Mouse (Mus musculus) embryonic facial prominence, embryonic 12.5 days (tissue): ENCODE measurements around the gene Clec4d. TPM values are rescaled to one million over a fixed set of nuclear protein-coding genes. Genes with fewer than 3 reads are reported as not detected.
"Not testable (repeated sequence)": the region's sequence is repeated elsewhere in the genome, so short reads cannot be mapped to it uniquely, and the experiment has no call there.

ENCODE experiments used
- ATAC-seq: fragments of 200-750 bp; cut with Nextera tagmentation; 2 replicates; pipeline ENCODE4 v1.8.0; 2017; ENCODE audit not compliant: insufficient number of reproducible peaks, insufficient read depth, low FRiP score, low TSS enrichment
- H3K27ac ChIP-seq: fragments of 300-500 bp; sonication (generic); 2 replicates; pipeline ENCODE4 v1.5.1; 2016; ENCODE audit warnings: mild to moderate bottlenecking
- H3K27me3 ChIP-seq: fragments of 300-500 bp; sonication (generic); 2 replicates; pipeline ENCODE4 v1.6.1; 2016; ENCODE audit warnings: mild to moderate bottlenecking, moderate library complexity
- H3K36me3 ChIP-seq: fragments of 300-500 bp; sonication (generic); 2 replicates; pipeline ENCODE4 v1.6.1; 2016; ENCODE audit warnings: mild to moderate bottlenecking
- H3K4me1 ChIP-seq: fragments of 300-500 bp; sonication (generic); 2 replicates; pipeline ENCODE4 v1.6.1; 2016
- H3K4me2 ChIP-seq: fragments of 300-500 bp; sonication (generic); replicated peaks from 2 replicates; pipeline ENCODE4 v1.6.1; 2016; ENCODE audit warnings: mild to moderate bottlenecking, moderate library complexity
- H3K4me3 ChIP-seq: fragments of 300-500 bp; sonication (generic); 2 replicates; pipeline ENCODE4 v1.5.1; 2016; ENCODE audit warnings: mild to moderate bottlenecking
- H3K9ac ChIP-seq: fragments of 300-500 bp; sonication (generic); 2 replicates; pipeline ENCODE4 v1.6.1; 2016; ENCODE audit warnings: mild to moderate bottlenecking, moderate library complexity
- H3K9me3 ChIP-seq: fragments of 300-500 bp; sonication (generic); 2 replicates; pipeline ENCODE4 v1.6.1; 2016; ENCODE audit warnings: mild to moderate bottlenecking, moderate library complexity
- WGBS: fragments of 180-500 bp; shearing (Covaris S2); methylation state at CpG from one replicate; pipeline ENCODE4 v1.1.7; 2016; 5-methylcytosine and 5-hydroxymethylcytosine counted together
- polyA plus RNA-seq: library from polyadenylated mRNA; unstranded; fragments of >200 nt; fragmentation: Nextera tagmentation; extraction: Ambion mirVana; gene quantifications from 2 replicates; pipeline ENCODE4 v1.2.1, GENCODE M21; 2016

Clec4d gene
- polyA plus RNA-seq: not detected in 2 replicates

DNA sequence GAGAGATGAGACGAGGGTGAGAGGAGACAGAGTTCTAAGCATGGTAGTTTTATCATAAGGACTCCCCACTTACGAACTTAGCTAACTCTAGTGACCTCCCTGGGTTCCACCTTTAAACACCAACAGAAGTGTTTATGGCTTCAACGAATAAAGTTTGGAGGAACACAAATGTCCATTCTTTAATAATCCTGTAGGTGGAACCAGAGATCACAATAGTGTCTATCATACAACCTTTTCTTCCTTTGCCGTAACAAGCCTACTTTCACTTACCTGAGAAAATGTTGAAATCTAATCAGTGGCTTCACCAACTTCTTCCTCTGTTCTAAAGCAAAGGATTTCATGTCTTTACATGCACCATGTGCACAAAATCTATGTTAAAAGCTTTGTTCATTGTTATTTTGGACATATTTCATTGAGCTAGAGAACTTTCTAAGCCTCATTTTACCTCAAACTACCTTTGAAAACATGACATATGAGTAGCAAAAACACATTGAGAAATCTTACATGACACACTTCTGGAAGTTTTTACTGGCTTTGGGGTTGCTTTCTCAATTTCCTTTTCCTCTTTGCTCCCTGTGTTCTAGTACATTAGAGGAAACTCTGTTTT is at the start of gene Clec4d:
Gene Clec4d (plus strand): TSS at position 557 of the 607 bp plus-strand sequence.
- Histone ChIP-seq H3K4me2 (no peak within 1 kb of the TSS), H3K36me3 (no peaks in the 10 kb centered on the region), H3K4me1 (no peaks in the 10 kb centered on the region), H3K27me3 (no peaks in the 10 kb centered on the region), H3K27ac (no peak within 1 kb of the TSS), H3K4me3 (no peak within 1 kb of the TSS), H3K9ac (no peak within 1 kb of the TSS), H3K9me3 (no peaks in the 10 kb centered on the region)
- no peak for ATAC-seq
- WGBS: 67% methylated on average over 4 of the region's 4 CpGs

GRCm38 (mm10) chr6:123227519-123228166 is 34.3 kb upstream of the Clec4d start:
- no peak overlapping the region for H3K27ac ChIP-seq
- no peak overlapping the region for H3K9ac ChIP-seq
- 71% methylated on average over 2 of the region's 2 CpGs for WGBS
- H3K27me3 ChIP-seq: no peaks in the 10 kb centered on the region
- no peaks in the 10 kb centered on the region for H3K4me1 ChIP-seq
- H3K4me2 ChIP-seq: no peak overlapping the region
- no peaks in the 10 kb centered on the region for H3K36me3 ChIP-seq
- no peak for ATAC-seq
- 0 out of 2 replicates have a peak, but pooled peaks cover 2% of the 10 kb centered on the region for H3K9me3 ChIP-seq
- no peak overlapping the region for H3K4me3 ChIP-seq

- Histone ChIP-seq H3K4me1 (no peaks in the 10 kb centered on the region), H3K27me3 (no peaks in the 10 kb centered on the region), H3K9me3 (0 out of 2 replicates have a peak, but pooled peaks cover 2% of the 10 kb centered on the region), H3K4me2 (no peak within 1 kb of the TSS), H3K9ac (no peak within 1 kb of the TSS), H3K4me3 (no peak within 1 kb of the TSS), H3K27ac (no peak within 1 kb of the TSS), H3K36me3 (no peaks in the 10 kb centered on the region)
- ATAC-seq: no peak
- WGBS: 74% methylated on average over 3 of the region's 3 CpGs
These were observed 32.3 kb upstream of the Clec4d start, which contains the start of gene Clec4n for GRCm38 (mm10) chr6:123229644-123230043. Gene Clec4n, plus strand, starts transcription at chr6:123229843.

DNA sequence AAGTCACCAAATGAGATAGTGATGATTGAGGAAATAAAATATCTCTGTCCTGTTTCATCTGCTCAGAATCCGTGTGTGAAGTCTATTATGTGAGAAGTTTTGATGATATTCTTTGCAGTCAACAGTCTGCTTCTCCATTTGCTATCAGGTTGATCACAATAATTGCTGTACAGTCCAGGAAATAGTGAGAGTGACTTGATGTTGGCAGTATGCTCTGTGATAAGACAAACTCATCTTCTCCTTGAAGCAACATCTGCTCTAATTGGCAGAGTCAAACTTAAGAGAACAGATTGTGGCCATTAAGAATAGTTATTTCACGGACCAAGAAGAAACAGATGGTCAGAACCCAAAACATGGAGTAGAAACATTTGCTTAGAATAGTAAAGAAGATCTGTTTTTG is 30.8 kb upstream of the Clec4d start:
- H3K4me2 ChIP-seq: no peak overlapping the region
- no peaks in the 10 kb centered on the region for H3K36me3 ChIP-seq
- no peak for ATAC-seq
- WGBS: 64% methylated on average over 2 of the region's 2 CpGs
- no peak overlapping the region for H3K4me3 ChIP-seq
- no peak overlapping the region for H3K27ac ChIP-seq
- H3K4me1 ChIP-seq: no peaks in the 10 kb centered on the region
- H3K27me3 ChIP-seq: no peaks in the 10 kb centered on the region
- no peak overlapping the region for H3K9ac ChIP-seq
- H3K9me3 ChIP-seq: 0 out of 2 replicates have a peak, but pooled peaks cover 2% of the 10 kb centered on the region

DNA sequence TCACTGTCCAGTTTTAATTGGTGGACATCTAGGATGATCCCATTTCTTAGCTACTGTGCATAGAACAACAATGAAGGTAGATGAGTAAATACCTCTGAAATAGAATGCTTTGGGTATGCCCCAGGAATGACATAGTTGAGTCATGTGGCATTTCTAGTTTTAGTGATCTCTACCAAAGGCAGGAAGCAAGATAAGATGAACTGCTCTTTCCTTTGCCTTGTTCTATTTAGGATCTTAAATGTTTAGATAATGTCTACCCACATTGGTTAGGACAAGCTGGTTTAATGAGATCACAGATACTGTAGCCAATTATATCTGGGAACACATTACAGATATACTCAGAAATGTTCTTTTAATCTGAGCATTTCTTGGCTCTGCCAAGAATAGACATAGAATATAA is 24.3 kb upstream of the Clec4d start:
- Histone ChIP-seq H3K27me3 (no peaks in the 10 kb centered on the region), H3K4me3 (no peak overlapping the region), H3K9ac (no peak overlapping the region), H3K9me3 (no peaks in the 10 kb centered on the region), H3K27ac (no peak overlapping the region), H3K36me3 (no peaks in the 10 kb centered on the region), H3K4me2 (no peak overlapping the region), H3K4me1 (no peaks in the 10 kb centered on the region)
- no peak for ATAC-seq

DNA sequence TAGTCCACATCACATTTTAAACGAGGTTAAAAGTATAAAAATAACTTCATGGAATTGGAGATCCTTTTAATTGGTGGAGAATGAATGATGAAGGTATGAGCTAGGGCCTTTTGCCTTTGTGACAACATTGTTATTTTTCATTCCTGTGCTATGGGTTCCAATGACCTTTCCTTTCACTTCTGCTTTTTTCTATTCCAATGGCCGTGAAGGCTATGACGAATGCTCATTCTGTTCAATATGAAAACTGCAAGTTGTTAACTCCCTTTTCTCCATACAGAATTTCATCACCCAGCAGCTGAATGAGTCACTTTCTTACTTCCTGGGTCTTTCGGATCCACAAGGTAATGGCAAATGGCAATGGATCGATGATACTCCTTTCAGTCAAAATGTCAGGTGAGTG is 17.7 kb upstream of the Clec4d start:
- no peaks in the 10 kb centered on the region for H3K27me3 ChIP-seq
- H3K4me3 ChIP-seq: no peak overlapping the region
- no peaks in the 10 kb centered on the region for H3K9me3 ChIP-seq
- H3K36me3 ChIP-seq: no peaks in the 10 kb centered on the region
- H3K4me1 ChIP-seq: no peaks in the 10 kb centered on the region
- H3K9ac ChIP-seq: no peak overlapping the region
- WGBS: 83% methylated on average over 5 of the region's 5 CpGs
- H3K27ac ChIP-seq: no peak overlapping the region
- ATAC-seq: no peak
- H3K4me2 ChIP-seq: no peak overlapping the region

DNA sequence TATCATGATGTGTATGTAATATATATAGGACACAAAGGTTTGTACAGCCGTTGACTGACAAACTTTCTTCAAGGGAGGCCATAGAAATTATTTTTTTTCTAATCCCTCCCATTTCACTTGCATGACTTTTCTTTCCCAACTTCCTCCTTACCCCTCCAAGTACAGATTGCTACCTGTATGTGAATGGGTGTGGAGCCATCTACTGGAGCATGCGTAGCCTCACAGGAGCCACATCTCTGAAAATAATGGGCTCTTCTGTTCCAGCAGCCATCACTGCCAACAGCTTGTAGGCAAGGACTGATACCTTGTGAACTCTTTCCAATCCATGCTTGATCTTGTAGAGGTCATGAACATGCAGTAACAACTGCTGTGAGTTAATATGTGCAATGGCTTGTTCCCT is 13.0 kb upstream of the Clec4d start:
- not testable (repeated sequence) for H3K9ac ChIP-seq, H3K4me3 ChIP-seq, H3K9me3 ChIP-seq, H3K36me3 ChIP-seq, H3K27ac ChIP-seq, H3K4me2 ChIP-seq, ATAC-seq, H3K27me3 ChIP-seq, H3K4me1 ChIP-seq
- WGBS: 83% methylated on average over 2 of the region's 2 CpGs

- H3K4me1 ChIP-seq: no peaks in the 10 kb centered on the region
These were observed 9.2 kb upstream of the Clec4d start for GRCm38 (mm10) chr6:123252735-123253134.

DNA sequence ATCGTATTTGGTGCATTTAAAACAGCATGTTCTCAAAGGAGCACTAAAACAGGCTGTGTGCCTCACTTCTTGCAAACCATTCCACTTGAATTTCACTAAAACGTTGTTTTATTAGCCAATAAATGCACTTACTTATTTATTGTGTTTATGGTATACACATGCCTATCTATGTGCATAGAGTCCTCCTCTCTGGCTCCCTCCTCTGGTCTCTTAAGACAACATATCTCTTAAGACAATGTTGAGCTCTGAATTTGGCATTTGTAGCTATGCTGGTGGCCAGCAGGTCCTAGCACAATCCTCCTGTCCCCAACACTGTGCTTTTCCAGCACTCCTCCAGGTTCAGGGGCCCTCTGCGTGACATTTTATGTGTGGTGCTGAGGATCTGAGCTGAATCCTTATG is 3.0 kb upstream of the Clec4d start:
- no peaks in the 10 kb centered on the region for H3K36me3 ChIP-seq
- 79% methylated on average over 3 of the region's 3 CpGs for WGBS
- no peaks in the 10 kb centered on the region for H3K27me3 ChIP-seq
- no peak overlapping the region for H3K9ac ChIP-seq
- H3K4me2 ChIP-seq: no peak overlapping the region
- H3K4me3 ChIP-seq: no peak overlapping the region
- H3K4me1 ChIP-seq: no peaks in the 10 kb centered on the region
- no peaks in the 10 kb centered on the region for H3K9me3 ChIP-seq
- no peak overlapping the region for H3K27ac ChIP-seq
- no peak for ATAC-seq

More at GRCm38 (mm10) chr6:123252735-123253134, 9.2 kb upstream of the Clec4d start:
- H3K9ac ChIP-seq: no peak overlapping the region
- ATAC-seq: no peak
- no peak overlapping the region for H3K27ac ChIP-seq
- H3K4me2 ChIP-seq: no peak overlapping the region
- H3K4me3 ChIP-seq: no peak overlapping the region
- H3K27me3 ChIP-seq: no peaks in the 10 kb centered on the region
- no peaks in the 10 kb centered on the region for H3K9me3 ChIP-seq
- no peaks in the 10 kb centered on the region for H3K36me3 ChIP-seq

DNA sequence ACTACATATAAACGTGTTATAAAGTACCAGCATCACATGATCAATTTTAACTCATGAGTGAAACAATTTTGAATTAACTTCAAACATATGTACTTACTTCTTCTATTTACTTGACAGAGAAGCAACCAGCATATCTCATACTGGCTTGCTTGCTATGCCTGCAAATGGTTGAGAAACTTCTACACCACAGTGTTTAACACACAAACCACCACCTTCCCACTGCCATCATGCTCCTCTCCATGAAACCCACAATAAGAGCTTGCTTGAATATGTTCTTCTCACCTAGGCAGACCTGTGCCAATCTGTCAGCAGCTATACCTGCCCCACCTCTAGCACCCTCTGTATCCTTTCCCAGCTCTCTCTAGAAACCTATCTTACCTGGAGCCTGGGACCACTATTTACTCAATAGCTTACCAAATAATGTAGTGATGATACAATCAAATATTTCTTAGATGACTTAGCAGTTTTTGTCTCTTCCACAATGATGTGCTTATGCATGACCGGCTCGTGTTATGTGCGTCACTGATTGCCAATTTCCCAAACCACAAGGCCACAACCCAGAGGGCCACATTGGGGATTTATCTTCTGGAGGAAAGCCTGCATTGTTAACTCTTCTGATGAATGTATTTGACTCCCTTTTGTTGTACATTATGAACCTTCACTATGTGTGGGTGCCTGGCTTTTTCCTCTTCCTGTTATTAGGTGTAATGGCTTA is 1.9 kb upstream of the Clec4d start:
- H3K4me1 ChIP-seq: no peaks in the 10 kb centered on the region
- no peak overlapping the region for H3K27ac ChIP-seq
- H3K4me3 ChIP-seq: no peak overlapping the region
- H3K4me2 ChIP-seq: no peak overlapping the region
- no peaks in the 10 kb centered on the region for H3K27me3 ChIP-seq
- WGBS: 76% methylated on average over 4 of the region's 4 CpGs
- no peak overlapping the region for H3K9ac ChIP-seq
- no peaks in the 10 kb centered on the region for H3K36me3 ChIP-seq
- ATAC-seq: no peak
- no peaks in the 10 kb centered on the region for H3K9me3 ChIP-seq

- no peak for ATAC-seq
- Histone ChIP-seq H3K9ac (no peak overlapping the region), H3K4me3 (no peak overlapping the region), H3K36me3 (no peaks in the 10 kb centered on the region), H3K27ac (no peak overlapping the region), H3K4me2 (no peak overlapping the region), H3K9me3 (no peaks in the 10 kb centered on the region), H3K4me1 (no peaks in the 10 kb centered on the region), H3K27me3 (no peaks in the 10 kb centered on the region)
- 90% methylated on average over 1 of the region's 1 CpGs for WGBS
These were observed 1.0 kb upstream of the Clec4d start for GRCm38 (mm10) chr6:123260868-123261267.

GRCm38 (mm10) chr6:123264194-123264593 is 2.3 kb downstream of the Clec4d start:
- Histone ChIP-seq H3K4me3 (no peak overlapping the region), H3K9ac (no peak overlapping the region), H3K27me3 (no peaks in the 10 kb centered on the region)

More at GRCm38 (mm10) chr6:123264194-123264593, 2.3 kb downstream of the Clec4d start:
- no peaks in the 10 kb centered on the region for H3K4me1 ChIP-seq
- ATAC-seq: no peak
- H3K36me3 ChIP-seq: no peaks in the 10 kb centered on the region
- no peaks in the 10 kb centered on the region for H3K9me3 ChIP-seq
- no peak overlapping the region for H3K4me2 ChIP-seq
- H3K27ac ChIP-seq: no peak overlapping the region
- 93% methylated on average over 3 of the region's 3 CpGs for WGBS
